Mouse (Mus musculus) brain, embryonic 14.5 days (tissue): ENCODE measurements at regions not wholly inside any gene's neighbourhood (a gene's known extent, or its start where the extent isn't known, plus 50 kb on each side); places are given as distances from the start of the nearest gene placed in this dataset.

Experiments used
- CTCF ChIP-seq: fragments of 200-500 bp; IDR thresholded peaks from 2 replicates; pipeline ENCODE4 v1.5.1; 2012; ENCODE audit warnings: inconsistent platforms, mild to moderate bottlenecking, moderate library complexity, borderline replicate concordance; ENCODE audit not compliant: insufficient read depth, insufficient read length; ENCODE audit errors: extremely low read depth
- POLR2A ChIP-seq: fragments of 200-500 bp; IDR thresholded peaks from 2 replicates; pipeline ENCODE4 v1.6.1; 2012; ENCODE audit warnings: mild to moderate bottlenecking, inconsistent platforms, borderline replicate concordance; ENCODE audit not compliant: poor library complexity, insufficient read depth, insufficient read length, severe bottlenecking; ENCODE audit errors: extremely low read depth

DNA sequence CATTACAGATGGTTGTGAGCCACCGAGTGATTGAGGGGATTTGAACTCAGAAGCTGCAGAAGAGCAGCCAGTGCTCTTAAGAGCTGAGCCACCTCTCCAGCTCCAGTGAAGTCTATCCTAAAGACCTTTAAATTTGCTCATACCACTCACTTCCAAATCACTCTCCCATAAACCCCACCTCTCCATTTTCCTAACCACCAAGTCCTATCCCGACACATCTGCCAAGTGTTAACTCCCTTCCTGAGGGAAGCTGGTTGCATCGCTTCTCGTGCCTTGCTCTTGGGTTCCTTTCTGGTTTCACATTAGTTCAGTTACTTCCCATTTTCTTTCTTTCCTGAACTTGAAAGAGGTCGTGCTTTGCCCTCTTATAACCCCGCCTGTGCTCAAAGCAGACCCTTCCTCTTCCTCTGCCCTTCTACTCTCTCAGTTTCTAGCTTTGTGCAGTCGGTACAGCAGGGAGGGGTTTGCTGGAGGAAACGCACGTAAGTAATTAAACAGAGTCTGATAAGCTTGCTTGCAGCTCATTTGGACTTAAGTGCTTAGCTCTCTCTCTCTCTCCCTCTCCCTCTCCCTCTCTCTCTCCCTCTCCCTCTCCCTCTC is 84.4 kb upstream of the Cxadr start:
- TF ChIP-seq CTCF: no peak
- no peak for TF ChIP-seq POLR2A
